Mouse (Mus musculus) heart, postnatal 0 days (tissue): ENCODE measurements around the gene Tbk1.

ENCODE experiments used
- CTCF ChIP-seq: IDR thresholded peaks from 2 replicates; pipeline ENCODE4 v1.5.1; 2016; ENCODE audit warnings: antibody characterized with exemption, control low read depth, low read depth
- EP300 ChIP-seq: IDR thresholded peaks from 2 replicates; pipeline ENCODE4 v1.6.1; 2016; ENCODE audit warnings: antibody characterized with exemption, low read depth

GRCm38 (mm10) chr10:121520923-121521585 lies 65.5 kb downstream of the Tbk1 start:
- no peak for TF ChIP-seq CTCF
- no peak for TF ChIP-seq EP300
